Mouse (Mus musculus): ENCODE measurements at regions not wholly inside any gene's neighbourhood (a gene's known extent, or its start where the extent isn't known, plus 50 kb on each side); places are given as distances from the start of the nearest gene placed in this dataset.

DNA sequence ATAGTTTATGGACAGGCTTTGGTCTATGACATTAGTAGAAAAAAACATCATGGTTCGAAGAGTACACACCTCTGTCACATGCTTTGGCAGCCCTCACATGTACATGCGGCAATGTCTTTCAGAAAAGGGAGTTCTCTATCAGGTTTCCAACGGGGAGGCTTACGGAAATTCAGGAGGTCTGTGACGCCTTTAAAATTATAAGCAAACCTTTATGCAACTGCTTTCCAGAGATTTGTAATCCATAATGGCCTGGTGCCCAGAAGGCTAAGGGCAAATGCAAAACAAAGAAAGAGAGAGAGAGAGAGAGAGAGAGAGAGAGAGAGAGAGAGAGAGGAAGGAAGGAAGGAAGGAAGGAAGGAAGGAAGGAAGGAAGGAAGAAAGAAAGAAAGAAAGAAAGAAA lies 102.5 kb downstream of the Irs2 start:
- TF ChIP-seq CTCF (IDR thresholded peaks at IDR 0.05; ENCODE audit: low read depth) (no peak), EP300 (IDR thresholded peaks at IDR 0.05; ENCODE audit: low read depth) (no peak)
